ENCODE assay signal across 20 mouse cellular contexts in genomic region chr9:42848061-42848460, GRCm38 (mm10).
A peak's percentile ranks its signal among the peaks of the same experiment; 100 is the strongest.
DNase-seq lines count a peak whose midpoint lies in the region; ATAC-seq lines count a peak whose summit lies in the region.
"Had no signal": no experiment of that assay in that cellular context is flagged by ENCODE, and none has a peak within 500 bp of the region (broad histone marks: within the 10 kb centered on the region; RNA-seq: fewer than 3 reads in every experiment).

No protein-coding gene starts in this region.

- peaks cover 8% of the 10 kb centered on the region; the same call in 1 of the 2 replicates for H3K4me1 ChIP-seq in forebrain, embryonic 14.5 days (ENCODE audit: control insufficient read depth, insufficient read depth, low read length)
- H3K4me1 ChIP-seq in forebrain, embryonic 10.5 days = peaks cover 29% of the 10 kb centered on the region
- peaks cover 22% of the 10 kb centered on the region for H3K4me1 ChIP-seq in neural tube, embryonic 13.5 days (replicated peaks)
- H3K4me1 ChIP-seq in midbrain, embryonic 16.5 days (ENCODE audit: control insufficient read depth, insufficient read depth, low read length) = peaks cover 19% of the 10 kb centered on the region

- H3K27me3 ChIP-seq in forebrain, embryonic 14.5 days (replicated peaks; ENCODE audit: control insufficient read depth, insufficient read depth, low read length) = no peaks in the 10 kb centered on the region
- H3K27me3 ChIP-seq in forebrain, embryonic 10.5 days (ENCODE audit: poor library complexity, severe bottlenecking) = no peaks in the 10 kb centered on the region; the same call in 1 of the 2 replicates
- peaks cover 5% of the 10 kb centered on the region; the same call in 1 of the 2 replicates for H3K27me3 ChIP-seq in neural tube, embryonic 13.5 days
- H3K27me3 ChIP-seq in midbrain, embryonic 16.5 days (ENCODE audit: control insufficient read depth, insufficient read depth, low read depth, low read length) = no peaks in the 10 kb centered on the region
- H3K27me3 ChIP-seq: embryonic facial prominence, embryonic 15.5 days; midbrain, embryonic 13.5 days had no signal

- WGBS in forebrain, embryonic 14.5 days = 23% methylated on average over 8 of the region's 9 CpGs
- 37% methylated on average over 8 of the region's 9 CpGs for WGBS in forebrain, embryonic 10.5 days
- 28% methylated on average over 8 of the region's 9 CpGs for WGBS in neural tube, embryonic 13.5 days
- WGBS in midbrain, embryonic 16.5 days = 31% methylated on average over 8 of the region's 9 CpGs

- ATAC-seq in forebrain, embryonic 14.5 days = peak; percentile 37; the same call in 1 of the 2 replicates
- no peak for ATAC-seq in neural tube, embryonic 13.5 days (ENCODE audit: low read depth)
- ATAC-seq in midbrain, embryonic 16.5 days = no peak
- ATAC-seq: intestine, postnatal 0 days; liver, postnatal 0 days; midbrain, embryonic 13.5 days had no signal

- peak; percentile 66 for DNase-seq in forebrain, embryonic 14.5 days (ENCODE audit: low spot score)
- no peak for DNase-seq in forebrain, embryonic 10.5 days (ENCODE audit: extremely low spot score, low spot score)
- no peak for DNase-seq in neural tube, embryonic 10.5 days (ENCODE audit: extremely low spot score, low spot score)
- peak; percentile 23 for DNase-seq in mesoderm, embryonic 11.5 days (ENCODE audit: low read depth, low spot score)
- no peak for DNase-seq in heart, postnatal 4 days
- no peak for DNase-seq in urinary bladder, postnatal 36 days (ENCODE audit: low spot score in 2 of 2)
- DNase-seq: adrenal gland, postnatal 25 days; cerebellum, adult 11-12 months; cerebellum, postnatal 14 days; gastrocnemius, postnatal 14 days; heart, adult 2 months; liver, postnatal 0 days; lung, postnatal 10 days; thymus, postnatal 14 days had no signal

- no peak overlapping the region for H3K4me2 ChIP-seq in forebrain, embryonic 14.5 days (ENCODE audit: low read length)
- H3K4me2 ChIP-seq in neural tube, embryonic 13.5 days = no peak overlapping the region
- H3K4me2 ChIP-seq in midbrain, embryonic 16.5 days (ENCODE audit: low read length) = no peak overlapping the region
- H3K4me2 ChIP-seq: embryonic facial prominence, embryonic 15.5 days; midbrain, embryonic 13.5 days had no signal

- no peaks in the 10 kb centered on the region for H3K9me3 ChIP-seq in forebrain, embryonic 14.5 days (replicated peaks; ENCODE audit: control insufficient read depth, low read length)
- H3K9me3 ChIP-seq in forebrain, embryonic 10.5 days = no peaks in the 10 kb centered on the region
- no peaks in the 10 kb centered on the region for H3K9me3 ChIP-seq in neural tube, embryonic 13.5 days
- H3K9me3 ChIP-seq in midbrain, embryonic 16.5 days (replicated peaks; ENCODE audit: control insufficient read depth, low read length, poor library complexity, severe bottlenecking) = no peaks in the 10 kb centered on the region
- H3K9me3 ChIP-seq: embryonic facial prominence, embryonic 15.5 days; midbrain, embryonic 13.5 days had no signal

- no peaks in the 10 kb centered on the region for H3K36me3 ChIP-seq in forebrain, embryonic 14.5 days (ENCODE audit: control insufficient read depth, insufficient read depth, low read length)
- H3K36me3 ChIP-seq in forebrain, embryonic 10.5 days (replicated peaks) = no peaks in the 10 kb centered on the region
- H3K36me3 ChIP-seq in neural tube, embryonic 13.5 days = no peaks in the 10 kb centered on the region
- H3K36me3 ChIP-seq in midbrain, embryonic 16.5 days (ENCODE audit: control insufficient read depth, insufficient read depth, low read length) = no peaks in the 10 kb centered on the region
- H3K36me3 ChIP-seq: embryonic facial prominence, embryonic 15.5 days; G1E; midbrain, embryonic 13.5 days had no signal

- no peak overlapping the region for H3K27ac ChIP-seq in forebrain, embryonic 14.5 days (ENCODE audit: low read depth, low read length)
- no peak overlapping the region for H3K27ac ChIP-seq in forebrain, embryonic 10.5 days
- H3K27ac ChIP-seq in neural tube, embryonic 13.5 days (replicated peaks) = peak overlapping the region; percentile 46; the same call in 1 of the 2 replicates
- no peak overlapping the region for H3K27ac ChIP-seq in midbrain, embryonic 16.5 days (ENCODE audit: low read length)
- H3K27ac ChIP-seq: embryonic facial prominence, embryonic 15.5 days; heart, adult 2 months; midbrain, embryonic 13.5 days had no signal

- H3K9ac ChIP-seq in forebrain, embryonic 14.5 days (ENCODE audit: low read length) = no peak overlapping the region
- no peak overlapping the region for H3K9ac ChIP-seq in neural tube, embryonic 13.5 days
- no peak overlapping the region for H3K9ac ChIP-seq in midbrain, embryonic 16.5 days (ENCODE audit: low read depth, low read length)
- H3K9ac ChIP-seq: embryonic facial prominence, embryonic 15.5 days; liver, postnatal 0 days; midbrain, embryonic 13.5 days had no signal

- no peak overlapping the region for H3K4me3 ChIP-seq in forebrain, embryonic 14.5 days (ENCODE audit: low read depth, low read length)
- no peak overlapping the region for H3K4me3 ChIP-seq in forebrain, embryonic 10.5 days
- H3K4me3 ChIP-seq in neural tube, embryonic 13.5 days = no peak overlapping the region
- no peak overlapping the region for H3K4me3 ChIP-seq in midbrain, embryonic 16.5 days (ENCODE audit: low read depth, low read length)
- H3K4me3 ChIP-seq: embryonic facial prominence, embryonic 15.5 days; heart, adult 2 months; midbrain, embryonic 13.5 days had no signal

Comparison
In these comparisons a context has a peak if more than half of its experiments do, and no peak if none do; other contexts are left out.
1. DNase-seq: peak in forebrain, embryonic 14.5 days (single experiment) and mesoderm, embryonic 11.5 days (single experiment); none in forebrain, embryonic 10.5 days (single experiment), neural tube, embryonic 10.5 days (single experiment), heart, postnatal 4 days (single experiment) and urinary bladder, postnatal 36 days (0 of 2).